Mouse (Mus musculus): ENCODE data around the gene Rnf182. TPM values are rescaled to one million over a fixed set of nuclear protein-coding genes. Genes with fewer than 3 reads are reported as not detected.

The Rnf182 gene
- polyA plus RNA-seq, 1 experiment from 2014 or later: 5.5 TPM

DNA sequence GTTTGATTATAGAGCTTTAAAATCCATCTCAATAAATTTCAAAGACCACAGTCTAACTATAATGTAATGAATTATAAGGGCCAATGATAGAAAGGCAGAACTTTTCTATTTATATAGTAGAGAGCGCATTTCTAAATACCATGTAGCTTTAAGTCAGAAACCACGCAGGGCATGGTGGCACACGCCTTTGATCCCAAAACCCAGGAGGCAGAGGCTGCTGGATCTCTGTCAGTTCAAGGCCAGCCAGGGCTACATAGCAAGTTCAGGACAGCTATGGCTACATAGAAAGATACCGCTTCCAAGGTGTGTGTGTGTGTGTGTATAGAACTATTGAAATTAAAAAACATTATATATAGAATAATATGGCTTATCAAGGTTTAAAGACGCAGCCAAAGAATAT is 34.8 kb upstream of the Rnf182 start:
- H3K36me3 ChIP-seq (ENCODE audit: control insufficient read depth, insufficient read depth, low read length): no peaks in the 10 kb centered on the region
- DNase-seq (ENCODE audit: low spot score) (no peak), ATAC-seq (ENCODE audit: insufficient number of reproducible peaks, low FRiP score, low TSS enrichment, low read depth) (no peak)
- no peaks in the 10 kb centered on the region for H3K9me3 ChIP-seq (ENCODE audit: control insufficient read depth, low read length)
- H3K4me1 ChIP-seq (ENCODE audit: control insufficient read depth, insufficient read depth, low read length): 0 out of 2 replicates have a peak, but pooled peaks cover 3% of the 10 kb centered on the region
- no peaks in the 10 kb centered on the region for H3K27me3 ChIP-seq (ENCODE audit: control insufficient read depth, insufficient read depth, low read length)
- no peak overlapping the region for H3K9ac ChIP-seq (ENCODE audit: low read length)
- no peak overlapping the region for H3K27ac ChIP-seq (replicated peaks; ENCODE audit: low read depth, low read length)
- H3K4me3 ChIP-seq (ENCODE audit: low read depth, low read length): no peak overlapping the region
- no peak overlapping the region for H3K4me2 ChIP-seq (ENCODE audit: low read depth, severe bottlenecking)
- WGBS: 94% methylated on average over 5 of the region's 5 CpGs

DNA sequence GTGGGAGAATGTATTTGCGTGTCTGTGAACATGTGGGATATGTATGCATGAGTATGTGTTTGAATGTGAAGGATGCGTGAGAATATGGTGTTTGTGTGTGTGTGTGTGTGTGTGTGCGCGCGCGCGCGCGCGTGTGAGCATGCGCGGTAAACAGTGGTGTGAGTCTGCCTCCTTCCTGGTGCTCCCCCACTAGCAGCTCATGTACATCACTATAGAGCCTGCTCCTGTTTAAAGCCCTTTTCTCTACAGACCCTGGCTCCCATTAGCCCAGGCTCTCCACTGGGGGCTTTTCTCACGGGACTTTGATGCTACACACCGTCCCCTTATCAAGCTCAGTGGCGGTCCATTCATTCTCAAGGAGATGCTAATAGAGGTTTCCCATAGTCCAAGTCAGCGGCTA is 32.5 kb upstream of the Rnf182 start:
- Histone ChIP-seq H3K9me3 (ENCODE audit: control insufficient read depth, low read length) (no peaks in the 10 kb centered on the region), H3K9ac (ENCODE audit: low read length) (no peak overlapping the region), H3K27me3 (ENCODE audit: control insufficient read depth, insufficient read depth, low read length) (no peaks in the 10 kb centered on the region), H3K4me2 (ENCODE audit: low read depth, severe bottlenecking) (peak overlapping the region; percentile 26; the same call in 1 of the 2 replicates), H3K36me3 (ENCODE audit: control insufficient read depth, insufficient read depth, low read length) (no peaks in the 10 kb centered on the region), H3K4me1 (ENCODE audit: control insufficient read depth, insufficient read depth, low read length) (0 out of 2 replicates have a peak, but pooled peaks cover 3% of the 10 kb centered on the region), H3K27ac (replicated peaks; ENCODE audit: low read depth, low read length) (no peak overlapping the region), H3K4me3 (ENCODE audit: low read depth, low read length) (no peak overlapping the region)
- DNase-seq (ENCODE audit: low spot score) (no peak), ATAC-seq (ENCODE audit: insufficient number of reproducible peaks, low FRiP score, low TSS enrichment, low read depth) (no peak)
- WGBS: 51% methylated on average over 16 of the region's 16 CpGs

DNA sequence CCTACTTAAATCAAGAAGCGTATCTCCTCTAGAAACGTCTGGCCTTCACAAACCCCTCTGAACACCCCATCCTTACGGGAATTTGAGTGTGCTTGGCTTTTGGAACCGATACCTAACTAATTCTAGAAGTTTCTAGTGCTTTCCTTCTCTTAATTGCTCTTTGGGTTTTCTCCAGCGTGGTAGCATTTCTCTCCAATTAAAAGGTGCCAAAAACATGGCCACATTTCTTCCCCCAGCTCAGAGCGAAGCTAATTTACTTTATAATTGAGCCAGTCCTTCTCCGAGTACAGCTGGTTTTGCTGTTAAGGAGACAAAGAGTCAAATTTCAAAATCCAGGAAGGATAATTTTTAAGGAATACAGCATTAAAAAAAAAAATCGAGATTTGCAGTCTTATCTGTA is 32.0 kb upstream of the Rnf182 start:
- Histone ChIP-seq H3K9me3 (ENCODE audit: control insufficient read depth, low read length) (no peaks in the 10 kb centered on the region), H3K27me3 (ENCODE audit: control insufficient read depth, insufficient read depth, low read length) (no peaks in the 10 kb centered on the region), H3K4me1 (ENCODE audit: control insufficient read depth, insufficient read depth, low read length) (0 out of 2 replicates have a peak, but pooled peaks cover 3% of the 10 kb centered on the region), H3K4me3 (ENCODE audit: low read depth, low read length) (no peak overlapping the region), H3K9ac (ENCODE audit: low read length) (no peak overlapping the region), H3K27ac (replicated peaks; ENCODE audit: low read depth, low read length) (no peak overlapping the region), H3K4me2 (ENCODE audit: low read depth, severe bottlenecking) (no peak overlapping the region), H3K36me3 (ENCODE audit: control insufficient read depth, insufficient read depth, low read length) (no peaks in the 10 kb centered on the region)
- 56% methylated on average over 8 of the region's 8 CpGs for WGBS
- ATAC-seq (ENCODE audit: insufficient number of reproducible peaks, low FRiP score, low TSS enrichment, low read depth) (no peak), DNase-seq (ENCODE audit: low spot score) (no peak)

DNA sequence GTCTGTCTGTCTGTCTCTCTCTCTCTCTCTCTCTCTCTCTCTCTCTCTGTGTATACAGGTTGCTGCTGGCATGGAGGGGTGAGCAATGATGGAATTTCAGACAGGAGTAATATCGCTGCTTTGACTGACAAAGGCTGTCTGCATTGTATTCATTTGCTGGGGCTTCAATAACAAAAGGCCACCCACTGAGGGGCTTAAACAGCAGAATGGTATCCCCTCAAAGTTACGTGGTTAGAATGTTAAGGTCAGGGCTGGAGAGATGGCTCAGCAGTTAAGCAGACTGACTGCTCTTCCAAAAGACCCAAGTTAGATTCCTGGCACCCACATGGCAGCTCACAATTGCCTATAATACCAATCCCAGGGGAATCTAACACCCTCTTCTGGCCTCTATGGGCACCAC is 30.2 kb upstream of the Rnf182 start:
- H3K27ac ChIP-seq (replicated peaks; ENCODE audit: low read depth, low read length): no peak overlapping the region
- WGBS: 74% methylated on average over 2 of the region's 2 CpGs
- ATAC-seq (ENCODE audit: insufficient number of reproducible peaks, low FRiP score, low TSS enrichment, low read depth) (no peak), DNase-seq (ENCODE audit: low spot score) (no peak)
- no peaks in the 10 kb centered on the region for H3K36me3 ChIP-seq (ENCODE audit: control insufficient read depth, insufficient read depth, low read length)
- no peak overlapping the region for H3K4me2 ChIP-seq (ENCODE audit: low read depth, severe bottlenecking)
- H3K27me3 ChIP-seq (ENCODE audit: control insufficient read depth, insufficient read depth, low read length): no peaks in the 10 kb centered on the region
- 0 out of 2 replicates have a peak, but pooled peaks cover 3% of the 10 kb centered on the region for H3K4me1 ChIP-seq (ENCODE audit: control insufficient read depth, insufficient read depth, low read length)
- no peaks in the 10 kb centered on the region for H3K9me3 ChIP-seq (ENCODE audit: control insufficient read depth, low read length)
- no peak overlapping the region for H3K9ac ChIP-seq (ENCODE audit: low read length)
- no peak overlapping the region for H3K4me3 ChIP-seq (ENCODE audit: low read depth, low read length)

DNA sequence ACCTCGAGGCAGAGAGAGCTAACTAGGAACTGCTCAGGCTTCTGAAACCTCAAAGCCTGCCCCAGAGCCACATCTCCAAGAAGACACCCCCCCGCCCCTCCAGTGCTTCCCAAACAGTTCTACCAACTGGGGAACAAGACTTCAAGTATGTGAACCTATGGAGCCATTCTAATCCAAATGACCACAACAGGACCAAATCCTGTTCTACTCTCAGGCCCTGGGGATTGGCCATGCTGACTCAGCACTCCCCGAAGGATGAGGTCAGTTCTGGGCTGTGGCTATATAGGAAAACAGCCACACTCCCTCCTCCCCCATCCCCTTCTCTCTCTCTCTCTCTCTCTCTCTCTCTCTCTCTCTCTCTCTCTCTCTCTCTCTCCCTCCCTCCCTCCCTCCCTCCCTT is 28.5 kb upstream of the Rnf182 start:
- no peak overlapping the region for H3K9ac ChIP-seq (ENCODE audit: low read length)
- no peaks in the 10 kb centered on the region for H3K36me3 ChIP-seq (ENCODE audit: control insufficient read depth, insufficient read depth, low read length)
- ATAC-seq (ENCODE audit: insufficient number of reproducible peaks, low FRiP score, low TSS enrichment, low read depth) (no peak), DNase-seq (ENCODE audit: low spot score) (no peak)
- no peaks in the 10 kb centered on the region for H3K27me3 ChIP-seq (ENCODE audit: control insufficient read depth, insufficient read depth, low read length)
- no peak overlapping the region for H3K27ac ChIP-seq (replicated peaks; ENCODE audit: low read depth, low read length)
- no peak overlapping the region for H3K4me2 ChIP-seq (ENCODE audit: low read depth, severe bottlenecking)
- no peak overlapping the region for H3K4me3 ChIP-seq (ENCODE audit: low read depth, low read length)
- no peaks in the 10 kb centered on the region for H3K9me3 ChIP-seq (ENCODE audit: control insufficient read depth, low read length)
- 90% methylated on average over 3 of the region's 3 CpGs for WGBS
- 0 out of 2 replicates have a peak, but pooled peaks cover 3% of the 10 kb centered on the region for H3K4me1 ChIP-seq (ENCODE audit: control insufficient read depth, insufficient read depth, low read length)

DNA sequence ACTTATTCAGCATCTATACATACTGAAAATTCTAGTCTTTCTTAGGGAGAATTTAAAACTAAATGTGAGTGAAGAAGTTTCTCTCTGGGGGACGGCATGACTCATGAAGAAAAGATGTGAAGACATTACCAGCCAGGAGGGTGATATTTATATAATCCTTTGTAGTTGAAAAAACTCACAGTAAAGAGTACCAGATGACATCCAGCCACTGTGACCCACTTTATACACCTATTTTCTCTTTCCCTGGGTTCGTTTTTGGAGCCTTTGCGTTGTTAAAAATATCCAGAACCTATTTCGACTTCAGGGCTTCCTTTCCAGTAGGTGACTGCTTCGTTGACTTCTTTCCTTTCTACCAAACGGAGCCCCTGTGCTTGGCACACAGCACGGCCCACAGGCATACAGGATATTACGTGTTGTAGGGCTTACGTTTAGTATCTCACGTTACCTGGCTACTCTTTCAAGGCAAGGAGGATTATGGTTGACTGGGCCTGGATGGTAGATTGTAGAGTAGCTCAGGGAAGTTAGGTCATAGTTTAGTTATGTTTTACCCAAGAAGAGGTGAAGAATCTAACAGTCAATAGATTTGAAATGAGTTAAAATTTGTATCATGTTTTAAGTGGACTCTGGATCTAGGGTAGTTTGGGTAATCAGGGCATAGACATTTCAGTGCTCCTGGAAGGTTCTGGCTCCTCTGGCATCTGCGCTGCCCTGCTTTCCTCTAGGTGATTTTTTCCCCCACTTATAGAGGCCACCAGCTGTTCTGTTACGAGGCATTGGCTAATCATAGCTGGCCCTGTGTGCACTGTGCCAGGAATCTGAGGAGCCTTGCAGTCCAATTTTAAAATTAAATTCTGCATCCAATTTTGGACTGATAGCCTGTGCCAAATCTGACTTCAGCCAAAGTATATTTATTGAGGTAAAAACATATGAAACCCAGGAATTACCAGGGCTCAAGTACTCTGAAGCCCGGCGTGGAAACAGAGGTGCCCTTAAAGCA is 27.4 kb upstream of the Rnf182 start:
- Histone ChIP-seq H3K36me3 (ENCODE audit: control insufficient read depth, insufficient read depth, low read length) (no peaks in the 10 kb centered on the region), H3K27me3 (ENCODE audit: control insufficient read depth, insufficient read depth, low read length) (no peaks in the 10 kb centered on the region), H3K4me1 (ENCODE audit: control insufficient read depth, insufficient read depth, low read length) (0 out of 2 replicates have a peak, but pooled peaks cover 3% of the 10 kb centered on the region), H3K4me3 (ENCODE audit: low read depth, low read length) (no peak overlapping the region), H3K9ac (ENCODE audit: low read length) (no peak overlapping the region), H3K9me3 (ENCODE audit: control insufficient read depth, low read length) (no peaks in the 10 kb centered on the region), H3K27ac (replicated peaks; ENCODE audit: low read depth, low read length) (no peak overlapping the region), H3K4me2 (ENCODE audit: low read depth, severe bottlenecking) (no peak overlapping the region)
- DNase-seq (ENCODE audit: low spot score): no peak
- ATAC-seq (ENCODE audit: insufficient number of reproducible peaks, low FRiP score, low TSS enrichment, low read depth): no peak
- WGBS: 75% methylated on average over 14 of the region's 14 CpGs

DNA sequence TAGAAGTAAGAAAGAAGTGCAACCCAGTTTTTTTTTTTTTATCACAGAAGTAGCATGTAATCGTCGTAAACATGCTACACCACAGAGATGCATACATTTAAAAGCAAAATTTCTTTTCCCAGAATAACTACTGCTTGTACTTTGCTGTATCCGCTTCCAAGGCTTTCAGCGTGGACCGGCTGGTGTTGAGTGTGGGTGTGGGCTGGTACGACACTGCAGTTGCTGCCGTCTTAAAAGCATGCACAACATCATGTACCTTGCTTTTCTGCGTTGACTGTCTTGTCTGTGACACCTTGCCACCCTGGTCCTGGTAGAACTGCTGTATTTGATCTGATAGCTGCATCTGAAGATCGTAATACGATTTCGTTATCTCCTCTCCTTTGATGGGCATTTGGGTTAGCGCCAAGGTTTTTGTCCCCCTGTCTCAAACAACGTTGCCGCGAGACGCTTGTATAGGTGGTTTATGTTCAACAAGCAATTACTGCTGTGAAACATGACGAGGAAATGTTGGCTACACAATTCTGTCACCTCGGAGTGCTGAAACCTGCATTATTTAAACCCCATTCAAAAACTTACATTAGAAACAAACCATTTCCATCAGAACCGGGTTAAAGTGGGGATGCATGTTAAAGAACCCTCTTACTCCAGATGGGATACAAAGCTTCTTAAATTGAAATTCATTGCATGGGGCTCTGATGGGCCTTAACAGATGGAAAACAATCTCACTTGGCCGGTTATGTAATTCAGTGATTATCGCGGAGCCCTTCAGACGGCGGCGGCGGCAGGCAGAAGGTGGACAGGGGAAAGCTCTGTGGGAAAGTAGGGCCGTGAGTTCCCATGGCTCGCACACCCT is 23.5 kb upstream of the Rnf182 start:
- Histone ChIP-seq H3K4me3 (ENCODE audit: low read depth, low read length) (no peak overlapping the region), H3K9me3 (ENCODE audit: control insufficient read depth, low read length) (no peaks in the 10 kb centered on the region), H3K27ac (replicated peaks; ENCODE audit: low read depth, low read length) (no peak overlapping the region), H3K9ac (ENCODE audit: low read length) (no peak overlapping the region), H3K4me1 (ENCODE audit: control insufficient read depth, insufficient read depth, low read length) (no peaks in the 10 kb centered on the region), H3K36me3 (ENCODE audit: control insufficient read depth, insufficient read depth, low read length) (no peaks in the 10 kb centered on the region), H3K27me3 (ENCODE audit: control insufficient read depth, insufficient read depth, low read length) (no peaks in the 10 kb centered on the region), H3K4me2 (ENCODE audit: low read depth, severe bottlenecking) (no peak overlapping the region)
- DNase-seq (ENCODE audit: low spot score): no peak
- 75% methylated on average over 28 of the region's 28 CpGs for WGBS
- ATAC-seq (ENCODE audit: insufficient number of reproducible peaks, low FRiP score, low TSS enrichment, low read depth): no peak

DNA sequence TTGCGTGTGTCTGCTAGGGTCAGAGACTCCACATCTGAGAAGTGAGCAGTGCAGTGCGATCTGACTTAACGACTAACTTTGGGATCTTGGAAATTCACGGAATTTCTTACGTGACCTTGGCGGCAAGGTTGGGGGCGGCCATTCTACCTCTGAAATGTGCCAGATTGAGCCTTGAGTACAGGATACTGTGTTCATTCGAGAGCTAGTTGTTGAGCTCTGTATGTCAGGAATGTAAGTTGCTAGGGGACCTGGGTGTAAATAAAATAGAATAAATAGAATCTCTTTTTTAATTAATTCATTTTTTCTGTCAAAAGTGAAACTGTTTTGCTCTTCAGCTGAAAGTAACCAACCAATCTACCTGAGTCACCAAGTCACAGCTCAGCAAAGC is 22.8 kb upstream of the Rnf182 start:
- ATAC-seq (ENCODE audit: insufficient number of reproducible peaks, low FRiP score, low TSS enrichment, low read depth) (no peak), DNase-seq (ENCODE audit: low spot score) (no peak)
- Histone ChIP-seq H3K27me3 (ENCODE audit: control insufficient read depth, insufficient read depth, low read length) (no peaks in the 10 kb centered on the region), H3K4me3 (ENCODE audit: low read depth, low read length) (no peak overlapping the region), H3K27ac (replicated peaks; ENCODE audit: low read depth, low read length) (no peak overlapping the region), H3K4me1 (ENCODE audit: control insufficient read depth, insufficient read depth, low read length) (no peaks in the 10 kb centered on the region), H3K36me3 (ENCODE audit: control insufficient read depth, insufficient read depth, low read length) (no peaks in the 10 kb centered on the region), H3K4me2 (ENCODE audit: low read depth, severe bottlenecking) (no peak overlapping the region), H3K9ac (ENCODE audit: low read length) (no peak overlapping the region), H3K9me3 (ENCODE audit: control insufficient read depth, low read length) (no peaks in the 10 kb centered on the region)
- 66% methylated on average over 8 of the region's 8 CpGs for WGBS

All from limb, embryonic 11.5 days (tissue).